Mouse (Mus musculus) liver, embryonic 14.5 days (tissue): ENCODE results near the gene Eefsec.

ENCODE experiments used
- CTCF ChIP-seq: IDR thresholded peaks from 2 replicates; pipeline ENCODE4 v1.5.1; 2016; ENCODE audit warnings: antibody characterized with exemption, low read depth, control low read depth
- EP300 ChIP-seq: IDR thresholded peaks from 2 replicates; pipeline ENCODE4 v1.6.1; 2016; ENCODE audit warnings: antibody characterized with exemption, low read depth

GRCm38 (mm10) chr6:88340761-88341160 lies 105.6 kb downstream of the Eefsec start:
- TF ChIP-seq CTCF (no peak), EP300 (no peak)
